Mouse (Mus musculus): Measurements from ENCODE around the gene Gm3159. TPM values are rescaled to one million over a fixed set of nuclear protein-coding genes. Genes with fewer than 3 reads are reported as not detected.
A peak's percentile ranks its signal among the peaks of the same experiment; 100 is the strongest.
"Not testable (repeated sequence)": the region's sequence is repeated elsewhere in the genome, so short reads cannot be mapped to it uniquely, and the experiment has no call there.

Gm3159 gene
- not detected in 2 replicates for polyA plus RNA-seq (2016; fragmentation: Nextera tagmentation; extraction: Ambion mirVana)

- H3K9ac ChIP-seq; H3K36me3 ChIP-seq; H3K4me2 ChIP-seq (replicated peaks); H3K4me3 ChIP-seq; H3K9me3 ChIP-seq (replicated peaks); H3K27ac ChIP-seq; ATAC-seq (ENCODE audit: low FRiP score); H3K27me3 ChIP-seq; H3K4me1 ChIP-seq: not testable (repeated sequence)
- 75% methylated on average over 1 of the region's 3 CpGs for WGBS
Observed at GRCm38 (mm10) chr14:4397226-4397625, at the start of gene Gm3159. Gene Gm3159, plus strand, starts transcription at chr14:4397526.

GRCm38 (mm10) chr14:4368991-4369390 lies 28.3 kb upstream of the Gm3159 start:
- H3K9ac ChIP-seq; ATAC-seq (ENCODE audit: low FRiP score); H3K27me3 ChIP-seq; H3K36me3 ChIP-seq; H3K4me1 ChIP-seq; H3K9me3 ChIP-seq (replicated peaks); H3K4me3 ChIP-seq; H3K4me2 ChIP-seq (replicated peaks); H3K27ac ChIP-seq: not testable (repeated sequence)
- WGBS: 87% methylated on average over 3 of the region's 3 CpGs

GRCm38 (mm10) chr14:4369691-4370090 lies 27.6 kb upstream of the Gm3159 start:
- 85% methylated on average over 3 of the region's 3 CpGs for WGBS
- ATAC-seq (ENCODE audit: low FRiP score); H3K36me3 ChIP-seq; H3K4me1 ChIP-seq; H3K9ac ChIP-seq; H3K9me3 ChIP-seq (replicated peaks); H3K4me3 ChIP-seq; H3K4me2 ChIP-seq (replicated peaks); H3K27ac ChIP-seq; H3K27me3 ChIP-seq: not testable (repeated sequence)

GRCm38 (mm10) chr14:4377871-4378270 lies 19.5 kb upstream of the Gm3159 start:
- H3K36me3 ChIP-seq; H3K9ac ChIP-seq; H3K27ac ChIP-seq; H3K4me3 ChIP-seq; H3K9me3 ChIP-seq (replicated peaks); H3K4me1 ChIP-seq; ATAC-seq (ENCODE audit: low FRiP score); H3K27me3 ChIP-seq; H3K4me2 ChIP-seq (replicated peaks): not testable (repeated sequence)

GRCm38 (mm10) chr14:4385606-4386005 lies 11.7 kb upstream of the Gm3159 start:
- not testable (repeated sequence) for H3K4me2 ChIP-seq (replicated peaks); H3K4me1 ChIP-seq; ATAC-seq (ENCODE audit: low FRiP score)

GRCm38 (mm10) chr14:4392841-4393530 lies 4.3 kb upstream of the Gm3159 start:
- not testable (repeated sequence) for H3K36me3 ChIP-seq; H3K4me2 ChIP-seq (replicated peaks); ATAC-seq (ENCODE audit: low FRiP score); H3K27me3 ChIP-seq; H3K9me3 ChIP-seq (replicated peaks); H3K9ac ChIP-seq; H3K4me3 ChIP-seq; H3K4me1 ChIP-seq; H3K27ac ChIP-seq
- WGBS: 92% methylated on average over 4 of the region's 6 CpGs

More at GRCm38 (mm10) chr14:4385606-4386005, 11.7 kb upstream of the Gm3159 start:
- not testable (repeated sequence) for H3K36me3 ChIP-seq; H3K27me3 ChIP-seq; H3K9ac ChIP-seq; H3K4me3 ChIP-seq; H3K27ac ChIP-seq; H3K9me3 ChIP-seq (replicated peaks)

- not testable (repeated sequence) for H3K4me3 ChIP-seq; H3K36me3 ChIP-seq; ATAC-seq (ENCODE audit: low FRiP score); H3K9ac ChIP-seq; H3K27ac ChIP-seq; H3K4me2 ChIP-seq (replicated peaks); H3K9me3 ChIP-seq (replicated peaks); H3K27me3 ChIP-seq; H3K4me1 ChIP-seq
Observed at GRCm38 (mm10) chr14:4398624-4399023, 1.3 kb downstream of the Gm3159 start.

GRCm38 (mm10) chr14:4400115-4400789 lies 2.9 kb downstream of the Gm3159 start:
- H3K27ac ChIP-seq; ATAC-seq (ENCODE audit: low FRiP score); H3K4me3 ChIP-seq; H3K4me2 ChIP-seq (replicated peaks); H3K4me1 ChIP-seq; H3K27me3 ChIP-seq; H3K9ac ChIP-seq; H3K9me3 ChIP-seq (replicated peaks); H3K36me3 ChIP-seq: not testable (repeated sequence)
- WGBS: 91% methylated on average over 5 of the region's 5 CpGs

- not testable (repeated sequence) for H3K27me3 ChIP-seq; ATAC-seq (ENCODE audit: low FRiP score); H3K9me3 ChIP-seq (replicated peaks); H3K4me1 ChIP-seq; H3K4me3 ChIP-seq; H3K27ac ChIP-seq; H3K36me3 ChIP-seq; H3K4me2 ChIP-seq (replicated peaks); H3K9ac ChIP-seq
- WGBS: 79% methylated on average over 5 of the region's 5 CpGs
Observed at GRCm38 (mm10) chr14:4401245-4401644, 3.9 kb downstream of the Gm3159 start.

GRCm38 (mm10) chr14:4403840-4404239 lies 6.5 kb downstream of the Gm3159 start:
- ATAC-seq (ENCODE audit: low FRiP score); H3K4me1 ChIP-seq; H3K9ac ChIP-seq; H3K36me3 ChIP-seq; H3K4me2 ChIP-seq (replicated peaks); H3K4me3 ChIP-seq; H3K27ac ChIP-seq; H3K27me3 ChIP-seq; H3K9me3 ChIP-seq (replicated peaks): not testable (repeated sequence)

GRCm38 (mm10) chr14:4409939-4410338 lies 12.6 kb downstream of the Gm3159 start:
- H3K9ac ChIP-seq; H3K36me3 ChIP-seq; ATAC-seq (ENCODE audit: low FRiP score); H3K4me2 ChIP-seq (replicated peaks); H3K27ac ChIP-seq; H3K9me3 ChIP-seq (replicated peaks); H3K4me3 ChIP-seq; H3K27me3 ChIP-seq; H3K4me1 ChIP-seq: not testable (repeated sequence)
- WGBS: 65% methylated on average over 1 of the region's 1 CpGs

GRCm38 (mm10) chr14:4414965-4415835 lies 17.9 kb downstream of the Gm3159 start, which contains the start of gene Gm3164:
Gene Gm3164, plus strand, starts transcription at chr14:4415448.
- not testable (repeated sequence) for H3K27ac ChIP-seq; H3K4me1 ChIP-seq; H3K36me3 ChIP-seq; H3K9me3 ChIP-seq (replicated peaks); H3K27me3 ChIP-seq
- peak; percentile 64; the same call in 1 of the 2 replicates for ATAC-seq (ENCODE audit: low FRiP score)
- Histone ChIP-seq H3K9ac (peak within 1 kb of the TSS; percentile 62), H3K4me3 (peak within 1 kb of the TSS; percentile 47), H3K4me2 (replicated peaks) (peak within 1 kb of the TSS; percentile 64)
- under 1% methylated on average over 32 of the region's 59 CpGs for WGBS

All from hindbrain, embryonic 12.5 days (tissue).